Mouse (Mus musculus): ENCODE data around the gene Fhit.
A peak's percentile ranks its signal among the peaks of the same experiment; 100 is the strongest.
"Not testable (repeated sequence)": the region's sequence is repeated elsewhere in the genome, so short reads cannot be mapped to it uniquely, and the experiment has no call there.

The Fhit gene

GRCm38 (mm10) chr14:9899494-9899893, 1262.3 kb downstream of the Fhit start:
- DNase-seq: peak; percentile 8

DNA sequence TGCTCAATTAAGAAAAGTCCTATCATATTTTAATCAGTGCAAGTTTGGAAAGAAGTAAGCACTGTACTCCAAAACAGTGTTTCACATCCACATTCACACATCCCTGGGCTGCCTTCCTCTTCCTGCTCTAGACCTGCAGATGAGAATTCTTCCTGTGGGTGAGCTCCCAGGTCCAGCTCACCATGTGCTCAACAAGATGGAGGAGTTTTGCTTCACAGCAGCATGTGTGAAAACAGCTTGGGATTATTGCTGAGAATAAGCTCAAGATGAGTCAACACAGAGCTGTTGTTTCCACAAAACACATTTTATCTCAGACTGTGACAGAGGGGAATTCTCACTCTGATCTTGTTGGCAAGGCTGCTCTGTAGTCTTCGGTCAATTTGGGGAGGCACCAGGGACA, 1265.3 kb downstream of the Fhit start:
- no peak for DNase-seq

DNA sequence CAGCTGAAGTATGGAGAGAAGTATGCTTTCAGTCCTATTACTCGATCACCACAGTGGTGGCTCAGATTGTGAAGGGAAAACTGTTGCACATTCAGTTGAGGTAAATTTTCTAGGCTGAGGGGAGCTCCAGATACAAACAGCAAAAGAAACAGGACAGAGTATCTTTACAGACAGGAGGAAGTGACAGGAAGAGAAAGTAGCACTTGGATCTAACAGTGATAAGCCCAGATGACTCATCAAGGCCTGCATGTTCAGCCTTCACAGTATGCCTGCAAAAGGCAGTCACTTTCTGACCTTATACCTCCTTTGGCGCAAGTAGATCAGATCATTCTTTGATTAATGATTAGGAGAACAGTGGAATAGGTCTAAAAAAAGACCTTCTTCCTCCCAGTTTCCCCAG, 1309.8 kb downstream of the Fhit start:
- DNase-seq: no peak

DNA sequence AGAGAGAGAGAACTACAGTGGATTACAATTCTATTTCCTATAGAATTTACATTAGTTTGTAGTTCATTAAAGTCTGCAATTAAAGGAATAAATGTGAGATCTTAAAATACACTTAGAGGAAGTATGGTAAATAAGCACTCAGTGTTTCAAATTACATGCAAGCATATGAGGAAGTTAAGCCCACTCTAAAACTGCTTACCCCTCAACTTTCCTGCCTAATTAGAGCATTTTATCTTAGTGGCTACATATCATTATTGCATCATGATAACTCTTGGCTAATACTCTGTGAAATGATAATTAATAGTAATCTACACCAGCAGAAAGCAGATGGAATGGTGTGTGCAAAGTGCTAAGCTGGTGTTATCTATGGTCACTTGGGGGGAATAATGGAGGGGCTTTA, 1329.5 kb downstream of the Fhit start:
- no peak for DNase-seq

DNA sequence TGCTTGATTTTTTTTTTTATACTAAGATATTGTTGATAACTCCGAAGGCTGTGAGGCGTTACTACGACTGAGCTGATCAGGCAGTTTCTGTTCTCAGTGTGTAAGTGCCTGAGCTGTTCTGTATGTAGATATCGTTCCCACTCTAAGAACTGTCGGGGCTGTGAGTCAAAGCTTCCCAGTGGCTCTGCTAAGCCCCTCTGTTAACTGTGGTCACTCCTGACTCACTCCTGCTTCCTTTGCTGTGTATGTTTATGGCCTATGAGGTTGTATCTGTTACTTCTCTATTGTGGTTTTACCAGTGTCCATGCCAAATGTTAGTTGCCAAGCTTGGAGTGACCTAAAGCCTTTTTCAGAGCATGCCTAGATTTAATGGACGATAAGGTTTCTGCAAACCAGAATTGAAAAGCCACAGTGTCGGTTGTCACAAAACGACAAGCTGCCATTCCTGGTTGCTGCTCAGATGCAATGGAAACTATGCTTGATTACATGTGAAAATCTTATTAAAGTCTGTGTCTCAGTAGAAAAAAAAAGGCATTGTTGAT, 1333.1 kb downstream of the Fhit start:
- DNase-seq: not testable (repeated sequence)

DNA sequence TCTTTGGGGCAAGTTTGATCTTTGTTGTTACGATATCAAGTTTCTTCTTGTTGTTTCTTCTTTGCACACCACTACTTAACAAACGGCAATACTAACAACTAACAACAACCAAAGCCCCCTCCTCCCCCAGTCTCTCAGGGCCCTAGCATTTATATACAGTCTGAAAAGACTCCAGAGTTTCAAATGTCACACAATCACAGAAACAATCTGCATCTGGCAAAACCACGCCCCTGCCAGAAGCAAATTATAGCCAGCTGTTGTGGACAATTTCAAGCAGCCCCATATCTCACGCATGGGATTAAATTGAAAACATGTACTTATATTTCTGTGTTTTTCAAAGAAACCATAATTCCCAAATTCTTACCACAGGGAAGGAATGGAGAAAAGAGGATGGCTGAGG, 1345.9 kb downstream of the Fhit start:
- DNase-seq: no peak

DNA sequence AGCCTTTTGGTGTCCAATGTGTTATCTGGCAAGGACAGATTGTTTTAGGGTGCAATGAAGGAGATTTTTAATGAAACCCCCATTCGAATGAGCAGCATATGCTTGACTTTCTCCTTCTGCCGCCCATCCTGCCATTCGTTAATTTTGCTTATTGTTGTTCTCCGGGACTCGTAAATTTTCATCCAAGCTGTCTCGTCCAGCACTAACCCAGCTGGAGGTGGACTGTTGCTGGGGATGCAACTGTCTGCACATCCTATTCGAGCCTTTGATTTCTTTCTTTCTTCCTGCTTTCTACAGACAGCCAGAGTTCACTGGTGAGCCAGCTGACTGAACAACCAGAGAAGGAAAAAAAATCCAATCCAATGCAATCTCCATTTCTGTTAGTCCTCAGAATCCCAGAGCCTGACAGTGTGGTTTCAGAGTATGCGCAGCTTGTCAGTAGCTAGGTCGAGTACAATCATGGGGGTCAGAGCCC, 1350.0 kb downstream of the Fhit start:
- peak; percentile 33 for DNase-seq

DNA sequence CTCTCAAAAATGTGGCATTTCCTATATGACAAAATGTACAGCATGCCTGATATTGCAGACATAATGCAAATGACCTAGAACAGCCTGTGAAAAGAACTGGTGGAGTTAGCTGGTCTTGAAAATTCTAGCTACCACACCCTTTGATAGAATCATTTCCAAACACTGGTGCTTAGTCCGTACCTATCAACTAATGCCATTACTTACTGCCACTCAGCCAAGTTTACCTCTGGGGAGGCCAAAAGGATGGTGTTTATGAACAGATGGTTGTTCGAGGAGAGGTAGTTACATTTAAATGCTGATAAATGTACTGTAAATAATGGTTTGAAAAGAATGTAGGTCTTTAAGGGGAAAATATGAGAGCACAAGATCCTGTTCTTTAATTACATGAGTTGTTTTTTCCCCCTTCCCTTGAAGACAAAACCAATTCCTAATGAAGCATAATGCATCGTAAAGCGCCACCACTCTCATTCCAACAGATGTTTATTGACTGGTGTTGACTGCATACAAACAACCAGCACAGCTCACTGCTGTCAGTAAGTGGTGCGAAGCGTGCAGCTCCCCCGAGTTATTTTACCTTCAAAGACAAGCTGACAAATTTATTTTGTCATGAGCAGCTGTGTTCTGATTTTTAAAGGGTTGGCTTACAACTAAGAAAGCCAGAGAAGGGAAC, 1350.5 kb downstream of the Fhit start:
- DNase-seq: no peak

- no peak for DNase-seq
Observed at GRCm38 (mm10) chr14:9793403-9793802, 1368.4 kb downstream of the Fhit start.

- DNase-seq: no peak
Observed at GRCm38 (mm10) chr14:9788402-9788950, 1373.4 kb downstream of the Fhit start.

DNA sequence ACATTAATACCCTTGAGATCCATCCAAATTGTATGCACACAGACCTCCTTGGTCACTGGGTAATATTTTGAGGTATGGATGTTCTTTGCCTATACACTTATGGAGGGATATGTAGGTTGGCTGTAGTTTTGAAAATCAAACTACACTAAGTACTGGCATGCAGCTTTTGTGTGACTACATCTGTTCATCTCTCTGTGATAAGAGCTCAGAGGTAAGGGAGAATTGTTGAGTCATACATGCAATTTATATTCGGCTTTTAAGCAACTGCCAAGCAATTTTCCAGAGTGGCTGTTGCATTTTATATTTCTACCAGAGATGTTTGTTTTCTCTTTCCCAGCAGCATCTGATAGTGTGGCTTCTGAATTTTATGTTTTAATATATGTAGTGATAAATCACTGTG, 1374.4 kb downstream of the Fhit start:
- no peak for DNase-seq

DNA sequence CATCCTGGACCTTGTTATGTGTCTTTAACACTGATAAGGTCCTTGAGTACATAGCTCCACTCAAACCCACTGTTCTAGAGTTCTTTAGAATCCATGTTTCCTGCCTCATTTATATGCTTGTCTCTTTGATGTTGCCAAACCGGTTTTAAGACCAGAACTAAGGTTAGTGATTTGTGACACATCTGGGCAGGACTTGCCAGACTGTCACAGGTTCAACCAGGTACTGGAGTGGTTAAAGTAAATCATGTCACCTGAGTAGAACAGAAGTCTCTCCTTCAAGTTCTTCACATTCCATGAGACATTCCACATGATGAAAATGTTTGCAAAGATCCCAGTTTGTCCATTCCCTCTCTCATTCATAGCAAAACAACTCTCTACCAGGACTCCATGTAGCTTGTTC, 1376.0 kb downstream of the Fhit start:
- no peak for DNase-seq

DNA sequence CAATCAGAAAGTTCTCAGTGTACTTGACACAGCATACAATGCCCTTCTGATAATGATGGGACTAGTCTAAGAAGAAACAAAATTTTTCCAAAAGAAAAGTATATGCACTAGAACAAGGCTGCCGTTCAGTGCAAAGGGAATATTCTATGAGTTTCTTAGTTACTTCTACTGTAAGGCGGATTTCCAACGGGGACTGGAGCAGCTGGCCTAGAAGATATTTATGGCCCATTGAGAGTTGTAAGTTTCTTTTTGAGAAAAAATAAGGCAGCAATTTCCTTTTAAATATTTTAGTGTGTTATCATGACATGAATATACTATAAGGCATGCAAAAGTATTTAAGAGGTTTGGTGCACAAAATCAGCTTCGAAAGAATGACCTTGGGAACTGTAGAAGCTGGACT, 1410.5 kb downstream of the Fhit start:
- DNase-seq: no peak

- DNase-seq: no peak
Observed at GRCm38 (mm10) chr14:9748709-9749108, 1413.1 kb downstream of the Fhit start.

- no peak for DNase-seq
Observed at GRCm38 (mm10) chr14:9721917-9722472, 1439.8 kb downstream of the Fhit start.

DNA sequence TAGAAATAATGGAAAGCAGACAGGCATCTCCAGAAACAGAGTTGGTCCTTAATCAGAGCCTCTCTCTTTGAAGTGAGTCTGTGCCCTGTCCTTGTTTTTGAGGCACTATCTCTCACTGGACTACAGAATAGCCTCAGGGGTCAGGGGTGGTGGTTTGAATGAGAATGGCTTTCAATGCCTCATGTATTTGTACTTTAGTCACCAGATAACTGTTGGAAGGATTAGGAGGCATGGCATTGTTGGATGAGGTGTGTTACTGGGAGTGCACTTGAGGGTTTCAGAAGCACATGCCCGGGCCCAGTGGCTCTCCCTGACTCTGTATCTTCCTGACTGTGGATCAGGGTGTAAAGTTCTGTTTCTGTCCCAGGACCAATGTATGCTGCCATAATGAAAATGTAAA, 1463.2 kb downstream of the Fhit start:
- DNase-seq: no peak

DNA sequence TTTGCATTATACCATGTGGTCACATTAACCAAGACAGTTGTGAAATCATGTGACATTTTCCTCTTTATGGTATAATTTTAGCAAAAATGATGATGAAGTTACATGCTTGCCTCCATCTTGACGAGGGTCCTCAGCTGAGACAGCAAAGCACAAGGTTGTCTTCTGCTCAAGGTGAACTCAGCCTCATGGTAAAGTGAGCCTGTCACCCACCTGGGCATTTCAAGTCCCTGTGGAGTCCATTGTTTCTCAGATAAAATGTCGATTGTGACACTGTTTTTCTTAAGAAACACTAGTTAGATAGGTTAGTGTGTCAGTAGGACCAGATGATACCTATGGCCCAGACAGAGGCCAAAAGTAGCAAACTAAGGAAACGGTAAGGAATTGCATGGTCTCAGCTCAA, 1464.7 kb downstream of the Fhit start:
- no peak for DNase-seq

DNA sequence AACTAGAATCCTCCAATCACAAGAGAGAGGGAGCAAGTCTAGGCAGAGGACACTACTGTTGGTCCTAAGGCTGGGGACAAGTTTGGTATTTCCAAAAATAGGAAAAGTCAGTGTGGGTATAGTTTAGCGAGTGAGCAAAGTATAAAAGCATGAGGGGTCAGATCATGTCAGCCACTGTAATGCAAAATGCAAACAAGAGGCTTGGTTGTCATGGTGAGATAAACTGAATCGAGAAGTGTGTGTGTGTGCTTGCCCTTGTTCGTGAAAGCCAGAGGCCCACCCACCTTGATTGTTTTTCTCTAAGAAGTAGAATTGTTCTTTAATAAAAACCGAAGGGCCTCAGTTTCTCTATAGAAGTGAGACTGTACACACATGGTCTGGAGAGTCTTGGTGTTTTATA, 1465.8 kb downstream of the Fhit start:
- no peak for DNase-seq

DNA sequence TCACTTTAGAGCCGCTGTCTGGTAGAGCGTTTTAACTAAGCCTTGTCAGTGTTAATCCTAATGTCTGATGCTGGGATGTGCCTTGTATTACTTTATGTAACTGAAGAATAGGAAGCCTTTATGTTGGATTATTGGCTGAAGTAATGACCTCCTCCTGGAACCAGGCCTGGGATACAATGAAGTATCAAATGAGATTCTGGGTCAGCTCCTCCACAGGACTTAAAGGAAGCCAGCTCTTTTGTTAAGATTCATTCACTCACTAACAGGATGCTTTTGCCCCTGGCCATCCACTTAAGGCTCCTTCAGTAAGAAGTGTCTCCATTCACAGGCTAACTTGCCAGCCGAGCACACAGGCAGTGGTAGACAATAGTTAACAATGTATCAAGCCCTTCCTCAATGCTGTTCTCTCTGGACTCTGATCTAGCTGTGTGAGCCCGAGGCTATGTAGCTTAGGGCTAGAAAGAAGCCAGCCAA, 1466.6 kb downstream of the Fhit start:
- no peak for DNase-seq

GRCm38 (mm10) chr14:9688664-9689257, 1473.1 kb downstream of the Fhit start:
- no peak for DNase-seq

- no peak for DNase-seq
Observed at GRCm38 (mm10) chr14:9684362-9684761, 1477.5 kb downstream of the Fhit start.

- DNase-seq: no peak
Observed at GRCm38 (mm10) chr14:9672728-9673127, 1489.1 kb downstream of the Fhit start.

DNA sequence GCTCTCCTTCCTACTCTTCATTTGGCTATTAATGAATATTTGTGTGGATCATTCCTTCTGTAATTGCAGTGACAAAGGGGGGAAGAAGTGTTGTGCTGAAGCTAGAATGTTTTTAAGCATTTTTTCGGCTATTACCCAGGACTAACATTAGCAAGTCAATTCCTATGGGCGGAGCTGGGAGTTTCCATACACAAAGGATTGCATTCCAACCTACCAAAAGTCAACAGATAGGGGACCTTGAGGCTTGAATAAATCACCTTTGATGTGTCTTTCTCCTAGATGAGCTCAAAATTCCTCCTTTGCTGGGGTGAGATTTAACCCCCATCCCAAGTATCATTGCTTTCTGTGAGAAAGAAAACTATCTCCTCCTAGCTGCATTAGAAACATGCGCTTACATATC, 1490.1 kb downstream of the Fhit start:
- no peak for DNase-seq

- DNase-seq: no peak
Observed at GRCm38 (mm10) chr14:9669766-9670165, 1492.1 kb downstream of the Fhit start.

Data from kidney, postnatal 10 days (tissue).